ENCODE assay signal across 8 mouse cellular contexts in genomic region chr11:105363598-105364385, GRCm38 (mm10).
DNase-seq lines count a peak whose midpoint lies in the region; ATAC-seq and TF ChIP-seq lines count a peak whose summit lies in the region.

No protein-coding gene starts in this region.

- H3K36me3 ChIP-seq in E14TG2a.4 (ENCODE audit: insufficient read depth, low read length), result no peaks in the 10 kb centered on the region
- no peaks in the 10 kb centered on the region for H3K36me3 ChIP-seq in heart, embryonic 10.5 days
- H3K36me3 ChIP-seq in kidney, embryonic 14.5 days (ENCODE audit: control insufficient read depth, insufficient read depth, low read length), result no peaks in the 10 kb centered on the region
- H3K36me3 ChIP-seq in liver, embryonic 13.5 days, result no peaks in the 10 kb centered on the region

- H3K9me3 ChIP-seq in E14TG2a.4 (ENCODE audit: low read length), result no peaks in the 10 kb centered on the region
- no peaks in the 10 kb centered on the region for H3K9me3 ChIP-seq in heart, embryonic 10.5 days
- H3K9me3 ChIP-seq in kidney, embryonic 14.5 days (ENCODE audit: control insufficient read depth, low read length), result no peaks in the 10 kb centered on the region
- H3K9me3 ChIP-seq in liver, embryonic 13.5 days (replicated peaks), result no peaks in the 10 kb centered on the region

- peak overlapping the region; percentile 92 for H3K27ac ChIP-seq in heart, embryonic 10.5 days
- no peak overlapping the region for H3K27ac ChIP-seq in kidney, embryonic 14.5 days (ENCODE audit: low read depth, low read length)
- no peak overlapping the region for H3K27ac ChIP-seq in liver, embryonic 13.5 days

- no peak for ATAC-seq in kidney, embryonic 14.5 days (ENCODE audit: low FRiP score, low TSS enrichment)
- no peak for ATAC-seq in liver, embryonic 13.5 days (ENCODE audit: low read depth)

- peaks cover 40% of the 10 kb centered on the region for H3K27me3 ChIP-seq in E14TG2a.4 (ENCODE audit: insufficient read depth, low read length)
- H3K27me3 ChIP-seq in heart, embryonic 10.5 days (ENCODE audit: insufficient read depth, poor library complexity, severe bottlenecking), result peaks cover 6% of the 10 kb centered on the region; the same call in 1 of the 2 replicates
- no peaks in the 10 kb centered on the region for H3K27me3 ChIP-seq in kidney, embryonic 14.5 days (ENCODE audit: control insufficient read depth, insufficient read depth, low read length)
- peaks cover 32% of the 10 kb centered on the region for H3K27me3 ChIP-seq in liver, embryonic 13.5 days

- TF ChIP-seq POLR2A in brain, embryonic 14.5 days (IDR thresholded peaks at IDR 0.05; ENCODE audit: borderline replicate concordance, extremely low read depth, insufficient read depth, insufficient read length, poor library complexity, severe bottlenecking), result no peak

- H3K4me3 ChIP-seq in E14TG2a.4 (replicated peaks; ENCODE audit: low read length), result peak overlapping the region; percentile 77
- peak overlapping the region; percentile 74 for H3K4me3 ChIP-seq in heart, embryonic 10.5 days
- H3K4me3 ChIP-seq in kidney, embryonic 14.5 days (ENCODE audit: low read length), result peak overlapping the region; percentile 43
- peak overlapping the region; percentile 62 for H3K4me3 ChIP-seq in liver, embryonic 13.5 days (replicated peaks)

- WGBS in heart, embryonic 10.5 days, result 28% methylated on average over 12 of the region's 12 CpGs
- WGBS in kidney, embryonic 14.5 days, result 33% methylated on average over 12 of the region's 12 CpGs
- WGBS in liver, embryonic 13.5 days (ENCODE audit: insufficient replicate concordance), result 45% methylated on average over 12 of the region's 12 CpGs

- peaks cover 33% of the 10 kb centered on the region for H3K4me1 ChIP-seq in E14TG2a.4 (replicated peaks; ENCODE audit: low read depth, low read length)
- H3K4me1 ChIP-seq in heart, embryonic 10.5 days, result peaks cover 76% of the 10 kb centered on the region
- H3K4me1 ChIP-seq in kidney, embryonic 14.5 days (ENCODE audit: control insufficient read depth, insufficient read depth, low read length), result peaks cover 3% of the 10 kb centered on the region; the same call in 1 of the 2 replicates
- peaks cover 66% of the 10 kb centered on the region for H3K4me1 ChIP-seq in liver, embryonic 13.5 days (replicated peaks)

- peak overlapping the region; percentile 38; the same call in 1 of the 2 replicates for H3K9ac ChIP-seq in kidney, embryonic 14.5 days (ENCODE audit: low read depth, low read length)
- peak overlapping the region; percentile 60; the same call in 1 of the 2 replicates for H3K9ac ChIP-seq in liver, embryonic 13.5 days

- H3K4me2 ChIP-seq in kidney, embryonic 14.5 days (replicated peaks; ENCODE audit: low read depth, low read length), result peak overlapping the region; percentile 69
- H3K4me2 ChIP-seq in liver, embryonic 13.5 days, result peak overlapping the region; percentile 85

- no peak for TF ChIP-seq CTCF in E14TG2a.4 (conservative IDR thresholded peaks at IDR 0.05; ENCODE audit: low read length)
- TF ChIP-seq CTCF in brain, embryonic 14.5 days (IDR thresholded peaks at IDR 0.05; ENCODE audit: borderline replicate concordance, extremely low read depth, insufficient read depth, insufficient read length), result no peak

- DNase-seq in brain, embryonic 14.5 days (ENCODE audit: low read depth), result peak; percentile 71
- DNase-seq in heart, embryonic 10.5 days (ENCODE audit: low spot score), result peak; percentile 72
- DNase-seq in liver, embryonic 13.5 days, result no peak
- peak; percentile 71 for DNase-seq in right cerebral cortex, postnatal 14 days
- no peak for DNase-seq in thymus, postnatal 4 days
- DNase-seq in natural killer cell, adult 2 months (ENCODE audit: low spot score in 2 of 2), result no peak

Comparison
In these comparisons a context has a peak if more than half of its experiments do, and no peak if none do; other contexts are left out.
1. DNase-seq: peak in brain, embryonic 14.5 days (single experiment), heart, embryonic 10.5 days (single experiment) and right cerebral cortex, postnatal 14 days (single experiment); none in liver, embryonic 13.5 days (single experiment), thymus, postnatal 4 days (single experiment) and natural killer cell, adult 2 months (0 of 2).
2. Peak in every context shown above with its lines, with median percentiles within 50 percentile points of each other: H3K4me3 ChIP-seq.